Mouse (Mus musculus) kidney, embryonic 14.5 days (tissue): ENCODE results near the gene Lrig3. TPM values are rescaled to one million over a fixed set of nuclear protein-coding genes. Genes with fewer than 3 reads are reported as not detected.

Experiments
- ATAC-seq: fragments of 200-750 bp; cut with Nextera tagmentation; 2 replicates; pipeline ENCODE4 v1.8.0; 2017; ENCODE audit warnings: moderate number of reproducible peaks, mild to moderate bottlenecking, moderate TSS enrichment, moderate library complexity; ENCODE audit not compliant: low FRiP score, low TSS enrichment
- H3K27ac ChIP-seq: fragments of 300-500 bp; sonication (generic); 2 replicates; pipeline ENCODE4 v1.5.1; 2014; ENCODE audit warnings: low read depth, mild to moderate bottlenecking, low read length, moderate library complexity, mixed read lengths
- H3K27me3 ChIP-seq: fragments of 300-500 bp; sonication (generic); 2 replicates; pipeline ENCODE4 v1.6.1; 2014; ENCODE audit warnings: mild to moderate bottlenecking, low read length; ENCODE audit not compliant: control insufficient read depth, insufficient read depth
- H3K36me3 ChIP-seq: fragments of 300-500 bp; sonication (generic); 2 replicates; pipeline ENCODE4 v1.6.1; 2014; ENCODE audit warnings: low read length, mixed read lengths; ENCODE audit not compliant: control insufficient read depth, insufficient read depth
- H3K4me1 ChIP-seq: fragments of 300-500 bp; sonication (generic); 2 replicates; pipeline ENCODE4 v1.6.1; 2014; ENCODE audit warnings: low read length, mixed read lengths; ENCODE audit not compliant: control insufficient read depth, insufficient read depth
- H3K4me2 ChIP-seq: fragments of 300-500 bp; sonication (generic); replicated peaks from 2 replicates; pipeline ENCODE4 v1.6.1; 2014; ENCODE audit warnings: low read depth, mild to moderate bottlenecking, low read length
- H3K4me3 ChIP-seq: fragments of 300-500 bp; sonication (generic); 2 replicates; pipeline ENCODE4 v1.5.1; 2014; ENCODE audit warnings: mild to moderate bottlenecking, low read length
- H3K9ac ChIP-seq: fragments of 300-500 bp; sonication (generic); 2 replicates; pipeline ENCODE4 v1.6.1; 2014; ENCODE audit warnings: low read depth, mild to moderate bottlenecking, low read length, moderate library complexity
- H3K9me3 ChIP-seq: fragments of 300-500 bp; sonication (generic); 2 replicates; pipeline ENCODE4 v1.6.1; 2016; ENCODE audit warnings: low read length; ENCODE audit not compliant: control insufficient read depth
- WGBS: fragments of 180-500 bp; shearing (Covaris S2); extraction: QIAGEN DNeasy Blood & Tissue Kit; methylation state at CpG from one replicate; pipeline ENCODE4 v1.1.7; 2014; 5-methylcytosine and 5-hydroxymethylcytosine counted together
- polyA plus RNA-seq: library from polyadenylated mRNA; unstranded; fragments of >200 nt; fragmentation: Nextera tagmentation; extraction: Ambion mirVana; gene quantifications from 2 replicates; pipeline ENCODE4 v1.2.1, GENCODE M21; 2014

Lrig3 gene
- 25.7 and 30.1 TPM in 2 replicates for polyA plus RNA-seq

DNA sequence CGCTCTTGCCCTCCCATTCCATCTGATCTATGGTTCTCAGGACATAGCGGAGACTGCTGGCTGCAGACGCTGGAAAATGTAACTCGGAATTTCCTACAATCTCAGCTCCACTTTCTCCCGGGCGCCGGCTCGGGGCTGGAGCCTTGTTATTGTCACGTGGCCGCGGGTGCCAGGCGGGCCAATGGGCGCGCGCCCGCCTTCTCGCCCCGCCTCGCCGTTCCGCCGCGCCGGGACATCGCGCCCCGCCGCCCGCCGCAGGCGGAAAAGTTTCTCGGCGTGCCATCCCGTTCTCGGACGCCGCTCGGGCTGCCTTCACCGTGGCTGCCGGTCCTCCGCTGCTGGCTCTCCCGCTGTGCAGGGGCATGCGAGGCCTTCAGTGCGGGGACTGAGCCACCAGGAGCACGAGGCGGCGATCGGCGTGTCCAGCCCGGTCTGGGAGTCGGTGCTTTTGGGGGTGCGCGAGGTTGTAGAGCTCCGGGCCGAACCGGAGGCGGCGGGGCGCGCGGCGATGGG lies at the start of gene Lrig3:
Lrig3 (plus strand) TSS at position 201 of the 513 bp plus-strand sequence.
- Histone ChIP-seq H3K9me3 (no peaks in the 10 kb centered on the region), H3K27ac (peak within 1 kb of the TSS; percentile 90), H3K4me1 (peaks cover 11% of the 10 kb centered on the region), H3K4me2 (peak within 1 kb of the TSS; percentile 71), H3K4me3 (peak within 1 kb of the TSS; percentile 85), H3K36me3 (no peaks in the 10 kb centered on the region), H3K9ac (peak within 1 kb of the TSS; percentile 99), H3K27me3 (no peaks in the 10 kb centered on the region)
- under 1% methylated on average over 52 of the region's 62 CpGs for WGBS
- ATAC-seq = peak; percentile 87

DNA sequence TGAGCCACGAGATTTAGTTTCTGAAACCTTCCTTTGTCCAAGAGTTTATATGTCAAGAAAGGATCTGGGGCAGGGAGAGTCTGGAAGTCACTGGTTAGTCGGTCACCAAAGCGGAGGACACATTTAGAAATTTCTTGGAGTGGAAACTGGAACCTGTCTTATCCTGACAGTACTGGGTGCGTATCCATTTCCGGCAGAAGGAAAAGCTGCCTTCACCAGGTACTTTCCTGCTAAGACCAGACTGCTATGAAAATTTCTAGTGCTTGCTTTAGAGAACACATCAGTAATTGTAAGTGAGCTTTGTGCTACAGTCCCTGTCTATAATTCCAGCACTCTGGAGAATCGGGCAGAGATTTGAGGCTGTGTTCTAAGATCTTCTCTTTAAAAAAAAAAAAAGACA lies 49.2 kb upstream of the Lrig3 start:
- no peaks in the 10 kb centered on the region for H3K9me3 ChIP-seq
- peaks cover 3% of the 10 kb centered on the region for H3K4me1 ChIP-seq

DNA sequence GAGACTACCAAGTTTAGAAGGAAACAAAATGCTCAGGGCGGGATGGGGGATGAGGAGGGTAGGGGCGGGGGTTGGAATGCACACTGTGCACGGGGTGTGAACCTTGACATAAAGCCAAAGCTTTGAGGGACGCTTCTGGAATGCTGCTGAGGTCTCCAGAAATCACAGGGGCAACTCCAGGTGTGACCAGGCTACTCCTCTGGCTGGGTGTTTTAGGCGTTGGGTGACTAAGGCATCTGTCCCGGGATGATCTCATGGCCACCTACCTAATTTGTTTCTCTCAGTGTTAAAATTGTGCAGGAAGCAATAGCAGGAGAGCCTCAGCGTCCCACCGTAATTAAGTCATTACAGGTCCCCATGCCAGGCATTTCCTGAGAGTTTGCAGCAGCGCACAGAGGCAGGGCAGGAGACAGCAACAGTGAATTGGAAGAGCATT lies 48.5 kb upstream of the Lrig3 start:
- H3K4me2 ChIP-seq = peak overlapping the region; percentile 29
- H3K9ac ChIP-seq = no peak overlapping the region
- no peaks in the 10 kb centered on the region for H3K36me3 ChIP-seq
- H3K4me3 ChIP-seq = no peak overlapping the region
- 0 out of 2 replicates have a peak, but pooled peaks have one; percentile 61 for ATAC-seq
- H3K27me3 ChIP-seq = no peaks in the 10 kb centered on the region
- 4% methylated on average over 9 of the region's 9 CpGs for WGBS
- H3K4me1 ChIP-seq = peaks cover 10% of the 10 kb centered on the region
- H3K27ac ChIP-seq = no peak overlapping the region
- H3K9me3 ChIP-seq = no peaks in the 10 kb centered on the region

More for the DNA sequence above, 49.2 kb upstream of the Lrig3 start:
- Histone ChIP-seq H3K9ac (no peak overlapping the region), H3K27me3 (no peaks in the 10 kb centered on the region), H3K4me3 (no peak overlapping the region), H3K27ac (no peak overlapping the region), H3K36me3 (no peaks in the 10 kb centered on the region), H3K4me2 (no peak overlapping the region)
- WGBS = 42% methylated on average over 6 of the region's 6 CpGs
- ATAC-seq = no peak

DNA sequence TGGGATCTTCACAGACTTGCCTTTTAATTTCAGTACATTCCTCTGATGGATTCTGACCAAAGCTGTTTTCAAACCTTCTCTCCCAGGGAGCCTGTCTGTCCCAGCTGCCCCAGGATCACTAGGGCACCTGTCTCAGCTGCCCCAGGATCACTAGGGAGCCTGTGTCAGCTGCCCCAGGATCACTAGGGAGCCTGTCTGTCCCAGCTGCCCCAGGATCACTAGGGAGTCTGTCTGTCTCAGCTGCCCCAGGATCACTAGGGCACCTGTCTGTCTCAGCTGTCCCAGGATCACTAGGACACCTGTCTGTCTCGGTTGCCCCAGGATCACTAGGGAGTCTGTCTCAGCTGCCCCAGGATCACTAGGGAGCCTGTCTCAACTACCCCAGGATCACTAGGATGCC lies 47.0 kb upstream of the Lrig3 start:
- WGBS = 73% methylated on average over 1 of the region's 1 CpGs
- Histone ChIP-seq H3K9me3 (no peaks in the 10 kb centered on the region), H3K27me3 (no peaks in the 10 kb centered on the region), H3K4me2 (no peak overlapping the region), H3K4me3 (no peak overlapping the region), H3K27ac (no peak overlapping the region), H3K9ac (no peak overlapping the region), H3K4me1 (peaks cover 11% of the 10 kb centered on the region), H3K36me3 (no peaks in the 10 kb centered on the region)
- no peak for ATAC-seq

DNA sequence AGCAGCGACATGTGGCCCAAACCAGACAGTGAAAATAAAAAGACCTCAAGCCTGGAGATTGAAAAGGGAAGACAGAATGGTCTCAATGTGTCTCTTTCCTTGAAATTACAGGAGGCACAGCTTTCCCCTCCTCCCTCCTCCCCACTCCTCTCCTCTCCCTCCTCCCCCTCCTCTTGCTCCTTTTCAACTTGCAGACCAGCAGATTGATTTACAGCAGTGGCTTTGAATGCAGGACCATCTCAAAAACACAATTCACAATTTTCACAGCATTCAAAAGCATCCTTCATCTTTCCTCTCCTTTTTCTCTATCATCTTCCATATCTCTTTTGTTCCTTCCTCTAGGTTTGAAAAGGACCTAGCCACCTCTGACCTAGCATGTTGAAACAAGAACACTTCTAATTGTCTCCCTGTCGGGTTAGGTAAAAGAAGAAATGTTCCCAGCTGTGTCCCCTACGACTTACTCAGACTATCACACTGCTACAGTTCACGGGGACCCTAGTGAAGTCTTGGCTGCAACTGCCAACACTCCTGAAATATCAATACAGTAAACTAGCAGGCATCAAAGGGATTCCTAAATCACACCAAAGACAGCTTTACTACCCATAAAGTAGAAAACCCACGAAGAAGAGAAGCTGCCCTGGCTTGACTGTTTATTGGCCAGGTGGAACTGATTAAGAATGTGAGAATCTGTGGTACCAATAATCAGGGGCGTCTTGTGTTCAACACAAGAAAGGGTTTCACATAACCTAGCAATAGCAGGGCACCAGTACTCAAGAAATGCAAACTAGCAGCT lies 44.1 kb upstream of the Lrig3 start:
- Histone ChIP-seq H3K36me3 (no peaks in the 10 kb centered on the region), H3K9ac (no peak overlapping the region), H3K27ac (peak overlapping the region; percentile 55; the same call in 1 of the 2 replicates), H3K4me2 (no peak overlapping the region), H3K9me3 (no peaks in the 10 kb centered on the region), H3K4me1 (peaks cover 11% of the 10 kb centered on the region), H3K27me3 (no peaks in the 10 kb centered on the region), H3K4me3 (no peak overlapping the region)
- ATAC-seq = peak; percentile 82
- 6% methylated on average over 6 of the region's 6 CpGs for WGBS

DNA sequence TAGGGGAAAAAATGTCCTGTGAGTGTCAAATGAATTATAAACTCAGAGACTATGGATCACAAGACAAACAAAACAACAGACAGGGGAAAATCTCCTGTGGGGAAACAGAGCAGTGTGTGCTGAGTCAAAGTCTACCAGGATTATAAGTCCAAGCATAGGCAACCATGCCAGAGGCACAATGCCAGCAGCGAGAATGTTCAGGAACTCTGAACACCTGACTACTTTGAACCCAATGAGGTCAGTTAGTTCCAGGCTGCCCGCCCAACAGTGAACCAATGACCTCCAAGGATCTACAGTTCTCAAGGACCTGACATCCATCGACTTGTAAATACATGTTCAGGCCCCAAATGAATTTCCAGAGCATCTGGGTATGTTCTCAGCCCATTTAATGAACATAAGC lies 36.0 kb upstream of the Lrig3 start:
- H3K9ac ChIP-seq = no peak overlapping the region
- H3K4me2 ChIP-seq = no peak overlapping the region
- H3K4me3 ChIP-seq = no peak overlapping the region
- H3K9me3 ChIP-seq = no peaks in the 10 kb centered on the region
- 89% methylated on average over 3 of the region's 3 CpGs for WGBS
- H3K27me3 ChIP-seq = no peaks in the 10 kb centered on the region
- no peak overlapping the region for H3K27ac ChIP-seq
- no peak for ATAC-seq
- no peaks in the 10 kb centered on the region for H3K4me1 ChIP-seq
- no peaks in the 10 kb centered on the region for H3K36me3 ChIP-seq

DNA sequence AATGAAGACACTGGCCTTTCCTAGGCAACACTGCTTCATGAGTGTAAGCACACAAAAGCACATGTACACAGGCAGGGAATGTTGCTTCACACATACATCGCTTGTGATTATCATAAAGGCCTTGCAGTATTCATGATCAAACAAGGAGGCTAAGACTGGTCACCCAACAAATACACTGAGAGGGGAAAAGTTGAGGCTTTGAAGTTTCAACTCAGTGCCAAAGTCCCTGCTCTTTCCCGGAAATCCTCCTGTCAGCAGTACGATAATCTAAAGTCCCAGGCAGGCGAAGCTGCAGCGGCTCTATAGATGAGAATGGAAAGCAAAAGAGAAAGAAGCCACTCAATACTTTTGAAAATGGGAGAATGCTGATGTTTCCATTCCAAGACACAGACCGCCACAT lies 32.6 kb upstream of the Lrig3 start:
- 69% methylated on average over 6 of the region's 6 CpGs for WGBS
- no peak overlapping the region for H3K4me3 ChIP-seq
- H3K4me1 ChIP-seq = 0 out of 2 replicates have a peak, but pooled peaks cover 3% of the 10 kb centered on the region
- H3K9ac ChIP-seq = no peak overlapping the region
- no peaks in the 10 kb centered on the region for H3K9me3 ChIP-seq
- no peaks in the 10 kb centered on the region for H3K36me3 ChIP-seq
- ATAC-seq = no peak
- no peak overlapping the region for H3K27ac ChIP-seq
- no peak overlapping the region for H3K4me2 ChIP-seq
- H3K27me3 ChIP-seq = no peaks in the 10 kb centered on the region

DNA sequence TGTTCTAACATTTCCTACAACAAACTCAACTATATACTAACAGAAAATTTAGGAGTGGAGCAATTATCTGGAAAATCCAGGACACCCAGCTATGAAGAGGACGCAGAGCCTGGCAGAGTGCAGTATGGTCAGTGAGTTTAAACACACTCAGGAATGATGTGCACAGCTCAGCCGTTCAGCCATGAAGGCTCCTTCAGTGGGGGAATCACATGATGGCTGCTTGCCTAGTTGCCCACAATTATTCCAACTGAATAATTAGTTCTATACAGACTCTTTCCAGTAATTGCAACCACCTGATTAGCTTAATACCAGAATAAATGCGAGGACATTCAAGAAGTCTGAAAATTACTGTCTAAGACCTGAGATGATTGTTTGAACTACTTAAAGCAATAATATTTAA lies 31.9 kb upstream of the Lrig3 start:
- no peak overlapping the region for H3K9ac ChIP-seq
- H3K9me3 ChIP-seq = no peaks in the 10 kb centered on the region
- H3K27ac ChIP-seq = no peak overlapping the region
- no peak for ATAC-seq
- WGBS = 70% methylated on average over 3 of the region's 3 CpGs
- H3K4me2 ChIP-seq = no peak overlapping the region
- no peaks in the 10 kb centered on the region for H3K27me3 ChIP-seq
- H3K4me3 ChIP-seq = no peak overlapping the region
- 0 out of 2 replicates have a peak, but pooled peaks cover 3% of the 10 kb centered on the region for H3K4me1 ChIP-seq
- no peaks in the 10 kb centered on the region for H3K36me3 ChIP-seq
